Mouse (Mus musculus): Measurements from ENCODE around the gene Lamtor1.

DNA sequence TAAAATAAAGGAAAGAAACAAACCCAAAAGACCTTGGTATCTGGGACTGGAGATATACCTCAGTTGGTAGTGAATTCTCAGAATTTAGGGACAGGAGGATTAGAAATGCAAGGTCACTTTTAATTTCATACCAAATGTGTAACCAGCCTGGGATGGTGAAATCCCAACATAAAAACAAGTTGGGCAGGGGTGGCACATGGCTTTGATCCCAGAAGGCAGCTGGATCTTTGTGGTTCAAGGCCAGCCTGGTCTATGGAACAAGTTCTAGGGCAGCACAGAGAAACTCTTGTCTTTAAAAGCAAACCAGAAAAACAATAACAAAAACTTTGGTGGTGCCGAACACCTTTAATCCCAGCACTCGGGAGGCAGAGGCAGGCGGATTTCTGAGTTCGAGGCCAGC is 38.2 kb upstream of the Lamtor1 start:
- TF ChIP-seq CTCF (IDR thresholded peaks at IDR 0.05; ENCODE audit: low read depth) (no peak), EP300 (optimal IDR thresholded peaks at IDR 0.05) (no peak)
